Mouse (Mus musculus): ENCODE data around the gene Smim6. TPM values are rescaled to one million over a fixed set of nuclear protein-coding genes. Genes with fewer than 3 reads are reported as not detected.

Smim6 gene
- total RNA-seq, 1 experiment: 0.45 TPM

GRCm38 (mm10) chr11:115875935-115876334 is 35.9 kb upstream of the Smim6 start:
- in situ Hi-C loops (cut with MboI; ENCODE audit: low sequenced_read_pairs in 2 of 2, unreplicated experiment in 2 of 2): no loop called here
- no peaks in the 10 kb centered on the region for H3K9me3 ChIP-seq (ENCODE audit: control insufficient read depth, insufficient read depth, low read depth, low read length)
- no peak for TF ChIP-seq HCFC1 (IDR thresholded peaks at IDR 0.05; ENCODE audit: borderline replicate concordance, insufficient read depth, low read length)
- TF ChIP-seq MAFK (IDR thresholded peaks at IDR 0.05; ENCODE audit: insufficient read depth, low read depth, low read length): peak; percentile 86
- H3K27ac ChIP-seq (ENCODE audit: insufficient read depth, low read depth, low read length, poor library complexity, severe bottlenecking): no peak overlapping the region
- H3K4me1 ChIP-seq (ENCODE audit: control insufficient read depth in 2 of 2, insufficient read depth in 2 of 2, low read length in 2 of 2, poor library complexity in 1 of 2): peaks cover 0 to 8% of the 10 kb centered on the region in 2 experiments; a peak in 1 of 4 replicates
- H3K36me3 ChIP-seq (ENCODE audit: control insufficient read depth, insufficient read depth, low read length, poor library complexity, severe bottlenecking): no peaks in the 10 kb centered on the region; the same call in 1 of the 2 replicates
- H3K9ac ChIP-seq (ENCODE audit: insufficient read depth, low read depth, low read length, poor library complexity, severe bottlenecking): no peak overlapping the region
- DNase-seq (ENCODE audit: low read depth, low spot score): no peak
- H3K4me3 ChIP-seq (ENCODE audit: insufficient read depth in 1 of 2, low read depth in 1 of 2, low read length in 2 of 2, poor library complexity in 1 of 2, severe bottlenecking in 1 of 2): no peak overlapping the region

- DNase-seq (ENCODE audit: low read depth, low spot score): no peak
- in situ Hi-C loops (cut with MboI; ENCODE audit: low sequenced_read_pairs in 2 of 2, unreplicated experiment in 2 of 2): no loop called here
- Histone ChIP-seq H3K4me1 (ENCODE audit: control insufficient read depth in 2 of 2, insufficient read depth in 2 of 2, low read length in 2 of 2, poor library complexity in 1 of 2) (peaks cover 0 to 12% of the 10 kb centered on the region in 2 experiments; a peak in 1 of 4 replicates), H3K27ac (ENCODE audit: insufficient read depth, low read depth, low read length, poor library complexity, severe bottlenecking) (no peak overlapping the region), H3K9me3 (ENCODE audit: control insufficient read depth, insufficient read depth, low read depth, low read length) (no peaks in the 10 kb centered on the region), H3K36me3 (ENCODE audit: control insufficient read depth, insufficient read depth, low read length, poor library complexity, severe bottlenecking) (no peaks in the 10 kb centered on the region; the same call in 1 of the 2 replicates), H3K9ac (ENCODE audit: insufficient read depth, low read depth, low read length, poor library complexity, severe bottlenecking) (no peak overlapping the region), H3K4me3 (ENCODE audit: insufficient read depth in 1 of 2, low read depth in 1 of 2, low read length in 2 of 2, poor library complexity in 1 of 2, severe bottlenecking in 1 of 2) (no peak overlapping the region)
- no peak for TF ChIP-seq HCFC1 (IDR thresholded peaks at IDR 0.05; ENCODE audit: borderline replicate concordance, insufficient read depth, low read length)
- TF ChIP-seq MAFK (IDR thresholded peaks at IDR 0.05; ENCODE audit: insufficient read depth, low read depth, low read length): no peak
- no peak for TF ChIP-seq ZC3H11A (IDR thresholded peaks at IDR 0.05; ENCODE audit: borderline replicate concordance, low read depth, low read length)
- TF ChIP-seq CHD2 (IDR thresholded peaks at IDR 0.05; ENCODE audit: low read depth, low read length): no peak
- no peak for TF ChIP-seq ZNF384 (IDR thresholded peaks at IDR 0.05; ENCODE audit: low read depth, low read length)
Observed at GRCm38 (mm10) chr11:115876438-115876837, 35.4 kb upstream of the Smim6 start.

DNA sequence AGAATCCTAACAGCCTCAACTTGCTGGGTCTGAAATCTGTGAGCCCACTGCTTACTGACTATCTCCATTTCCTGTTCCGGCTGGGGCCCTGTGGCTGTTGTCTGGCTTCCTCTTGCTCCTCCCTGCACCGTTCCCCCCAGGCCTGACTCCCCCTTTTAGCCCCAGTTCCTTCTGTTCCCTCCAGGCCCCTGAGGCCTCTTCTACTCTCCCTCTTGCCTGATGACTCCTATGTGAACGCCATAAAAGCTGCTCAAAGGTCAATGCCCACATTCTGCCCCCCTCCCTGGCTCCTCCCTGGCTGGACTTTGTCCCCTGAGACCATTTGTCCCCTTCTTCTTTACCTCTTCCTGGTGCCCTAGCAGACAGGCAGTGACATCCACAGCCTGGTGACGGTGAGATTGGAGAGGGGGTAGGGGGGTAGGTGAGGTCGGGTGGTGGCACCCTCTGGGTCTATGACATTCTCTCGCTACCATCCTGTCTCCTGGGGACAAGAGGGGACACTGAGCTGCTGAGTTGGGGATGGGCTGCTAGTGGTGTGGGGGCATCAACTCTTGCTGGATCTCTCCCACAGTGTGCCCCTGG is 34.6 kb upstream of the Smim6 start:
- in situ Hi-C loops (cut with MboI; ENCODE audit: low sequenced_read_pairs in 2 of 2, unreplicated experiment in 2 of 2): no loop called here
- peaks cover 0 to 8% of the 10 kb centered on the region in 2 experiments; a peak in 1 of 4 replicates for H3K4me1 ChIP-seq (ENCODE audit: control insufficient read depth in 2 of 2, insufficient read depth in 2 of 2, low read length in 2 of 2, poor library complexity in 1 of 2)
- H3K36me3 ChIP-seq (ENCODE audit: control insufficient read depth, insufficient read depth, low read length, poor library complexity, severe bottlenecking): no peaks in the 10 kb centered on the region
- no peak overlapping the region for H3K4me3 ChIP-seq (ENCODE audit: insufficient read depth in 1 of 2, low read depth in 1 of 2, low read length in 2 of 2, poor library complexity in 1 of 2, severe bottlenecking in 1 of 2)
- DNase-seq (ENCODE audit: low read depth, low spot score): no peak
- no peak overlapping the region for H3K27ac ChIP-seq (ENCODE audit: insufficient read depth, low read depth, low read length, poor library complexity, severe bottlenecking)
- no peaks in the 10 kb centered on the region for H3K9me3 ChIP-seq (ENCODE audit: control insufficient read depth, insufficient read depth, low read depth, low read length)
- H3K9ac ChIP-seq (ENCODE audit: insufficient read depth, low read depth, low read length, poor library complexity, severe bottlenecking): no peak overlapping the region
- no peak for TF ChIP-seq ZC3H11A (IDR thresholded peaks at IDR 0.05; ENCODE audit: borderline replicate concordance, low read depth, low read length)
- TF ChIP-seq ZNF384 (IDR thresholded peaks at IDR 0.05; ENCODE audit: low read depth, low read length): no peak
- no peak for TF ChIP-seq MAFK (IDR thresholded peaks at IDR 0.05; ENCODE audit: insufficient read depth, low read depth, low read length)

GRCm38 (mm10) chr11:115878071-115878470 is 33.7 kb upstream of the Smim6 start:
- Histone ChIP-seq H3K9ac (ENCODE audit: insufficient read depth, low read depth, low read length, poor library complexity, severe bottlenecking) (no peak overlapping the region), H3K4me3 (ENCODE audit: insufficient read depth in 1 of 2, low read depth in 1 of 2, low read length in 2 of 2, poor library complexity in 1 of 2, severe bottlenecking in 1 of 2) (no peak overlapping the region), H3K9me3 (ENCODE audit: control insufficient read depth, insufficient read depth, low read depth, low read length) (no peaks in the 10 kb centered on the region), H3K4me1 (ENCODE audit: control insufficient read depth in 2 of 2, insufficient read depth in 2 of 2, low read length in 2 of 2, poor library complexity in 1 of 2) (peaks cover 0 to 7% of the 10 kb centered on the region in 2 experiments; a peak in 2 of 4 replicates), H3K36me3 (ENCODE audit: control insufficient read depth, insufficient read depth, low read length, poor library complexity, severe bottlenecking) (no peaks in the 10 kb centered on the region), H3K27ac (ENCODE audit: insufficient read depth, low read depth, low read length, poor library complexity, severe bottlenecking) (no peak overlapping the region)
- in situ Hi-C loops (cut with MboI; ENCODE audit: low sequenced_read_pairs in 2 of 2, unreplicated experiment in 2 of 2): no loop called here
- DNase-seq (ENCODE audit: low read depth, low spot score): no peak
- no peak for TF ChIP-seq CHD2 (IDR thresholded peaks at IDR 0.05; ENCODE audit: low read depth, low read length)
- TF ChIP-seq ZC3H11A (IDR thresholded peaks at IDR 0.05; ENCODE audit: borderline replicate concordance, low read depth, low read length): no peak
- no peak for TF ChIP-seq HCFC1 (IDR thresholded peaks at IDR 0.05; ENCODE audit: borderline replicate concordance, insufficient read depth, low read length)
- no peak for TF ChIP-seq ZNF384 (IDR thresholded peaks at IDR 0.05; ENCODE audit: low read depth, low read length)
- TF ChIP-seq MAFK (IDR thresholded peaks at IDR 0.05; ENCODE audit: insufficient read depth, low read depth, low read length): no peak

DNA sequence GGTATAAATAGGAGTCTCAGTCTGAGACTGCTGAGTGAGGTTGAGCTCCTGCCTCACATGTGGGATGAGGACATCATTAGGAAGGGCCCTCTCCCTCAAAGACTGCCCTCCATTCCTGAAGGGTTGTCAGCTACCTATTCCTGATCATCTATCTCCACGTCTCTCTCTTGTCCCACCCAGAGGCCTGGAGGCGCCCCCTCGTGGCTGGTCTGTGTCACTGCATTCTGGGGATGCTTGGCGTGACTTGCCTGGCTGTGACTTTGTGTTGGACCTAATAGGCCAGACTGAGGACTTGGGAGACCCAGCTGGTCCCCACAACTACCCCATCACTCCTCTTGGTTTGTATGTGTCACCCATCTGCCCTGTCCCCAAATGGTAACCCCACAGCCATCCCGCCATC is 30.8 kb upstream of the Smim6 start:
- no peak for TF ChIP-seq MAFK (IDR thresholded peaks at IDR 0.05; ENCODE audit: insufficient read depth, low read depth, low read length)
- TF ChIP-seq ZNF384 (IDR thresholded peaks at IDR 0.05; ENCODE audit: low read depth, low read length): no peak
- no peak for TF ChIP-seq ZC3H11A (IDR thresholded peaks at IDR 0.05; ENCODE audit: borderline replicate concordance, low read depth, low read length)
- TF ChIP-seq CHD2 (IDR thresholded peaks at IDR 0.05; ENCODE audit: low read depth, low read length): no peak
- no peak for TF ChIP-seq HCFC1 (IDR thresholded peaks at IDR 0.05; ENCODE audit: borderline replicate concordance, insufficient read depth, low read length)
- in situ Hi-C loops (cut with MboI; ENCODE audit: low sequenced_read_pairs in 2 of 2, unreplicated experiment in 2 of 2): no loop called here

More for the DNA sequence above, 30.8 kb upstream of the Smim6 start:
- Histone ChIP-seq H3K27ac (ENCODE audit: insufficient read depth, low read depth, low read length, poor library complexity, severe bottlenecking) (no peak overlapping the region), H3K4me3 (ENCODE audit: insufficient read depth in 1 of 2, low read depth in 1 of 2, low read length in 2 of 2, poor library complexity in 1 of 2, severe bottlenecking in 1 of 2) (no peak overlapping the region), H3K36me3 (ENCODE audit: control insufficient read depth, insufficient read depth, low read length, poor library complexity, severe bottlenecking) (no peaks in the 10 kb centered on the region), H3K4me1 (ENCODE audit: control insufficient read depth in 2 of 2, insufficient read depth in 2 of 2, low read length in 2 of 2, poor library complexity in 1 of 2) (peaks cover 3 to 25% of the 10 kb centered on the region in 2 experiments; a peak in 3 of 4 replicates), H3K9ac (ENCODE audit: insufficient read depth, low read depth, low read length, poor library complexity, severe bottlenecking) (0 out of 2 replicates have a peak overlapping the region, but pooled peaks have one; percentile 5), H3K9me3 (ENCODE audit: control insufficient read depth, insufficient read depth, low read depth, low read length) (no peaks in the 10 kb centered on the region)
- peak; percentile 74 for DNase-seq (ENCODE audit: low read depth, low spot score)
